22 mouse cellular contexts compared by ENCODE assay signal in the genomic region with DNA sequence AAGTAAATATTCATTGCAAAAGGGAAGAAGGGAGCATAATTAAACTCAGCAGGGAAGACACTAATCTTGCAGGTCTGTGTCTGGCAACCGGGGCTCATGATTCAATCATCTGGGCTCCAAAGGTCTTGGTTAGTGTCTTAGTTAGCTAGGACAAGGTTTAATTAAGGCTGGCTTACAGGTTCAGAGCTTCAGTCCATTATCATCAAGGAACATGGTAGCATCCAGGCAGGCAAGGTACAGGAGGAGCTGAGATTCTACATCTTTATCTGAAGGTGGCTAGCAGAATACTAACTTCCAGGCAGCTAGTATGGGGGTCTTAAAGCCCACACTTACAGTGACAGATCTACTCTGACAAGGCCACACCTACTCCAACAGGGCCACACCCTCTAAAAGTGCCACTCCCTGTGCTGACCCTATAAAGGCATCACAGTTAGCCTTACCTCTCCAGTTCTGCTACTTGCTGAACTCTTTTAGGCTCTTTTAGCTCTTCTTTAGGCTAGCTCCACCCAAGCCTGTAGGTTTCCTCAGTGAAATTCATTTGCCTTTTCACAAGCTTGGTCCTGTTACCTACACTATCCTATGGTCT.
DNase-seq lines count a peak whose midpoint lies in the region; ATAC-seq lines count a peak whose summit lies in the region.
"Had no signal": no experiment of that assay in that cellular context is flagged by ENCODE, and none has a peak within 500 bp of the region (broad histone marks: within the 10 kb centered on the region; RNA-seq: fewer than 3 reads in every experiment).

No protein-coding gene starts in this region.

- no peak for DNase-seq in heart, adult 11 months
- no peak for DNase-seq in gastrocnemius, postnatal 4 days (ENCODE audit: low spot score in 2 of 2)
- DNase-seq in adrenal gland, adult (ENCODE audit: inconsistent age in 2 of 2, low spot score in 1 of 2) = no peak
- DNase-seq: adrenal gland, adult 8-10 months; adrenal gland, postnatal 36 days; cerebellum, adult 11 months; cerebellum, adult 8-10 months; cerebellum, postnatal 14 days; embryo, embryonic 11 days; gastrocnemius, postnatal 10 days; heart, postnatal 14 days had no signal

- H3K4me1 ChIP-seq in heart, embryonic 12.5 days (replicated peaks) = peaks cover 6% of the 10 kb centered on the region
- peaks cover 32% of the 10 kb centered on the region for H3K4me1 ChIP-seq in liver, embryonic 12.5 days
- H3K4me1 ChIP-seq in liver, embryonic 16.5 days (ENCODE audit: control insufficient read depth, low read depth, low read length) = peaks cover 10% of the 10 kb centered on the region
- H3K4me1 ChIP-seq: embryonic facial prominence, embryonic 15.5 days; forebrain, embryonic 15.5 days; heart, embryonic 15.5 days; hindbrain, embryonic 15.5 days had no signal

- H3K4me3 ChIP-seq in heart, embryonic 12.5 days = no peak overlapping the region
- H3K4me3 ChIP-seq in liver, embryonic 12.5 days = no peak overlapping the region
- H3K4me3 ChIP-seq in liver, embryonic 16.5 days (ENCODE audit: low read depth, low read length) = no peak overlapping the region
- H3K4me3 ChIP-seq: embryonic facial prominence, embryonic 15.5 days; erythroblast, embryonic 14.5 days; forebrain, embryonic 15.5 days; heart, embryonic 15.5 days; hindbrain, embryonic 15.5 days had no signal

- ATAC-seq in heart, embryonic 12.5 days (ENCODE audit: insufficient number of reproducible peaks, low FRiP score) = peak; percentile 83
- ATAC-seq in erythroid progenitor cell, adult 5-6 weeks (replicated peaks; ENCODE audit: low FRiP score, poor library complexity, severe bottlenecking) = 0 out of 2 replicates have a peak, but pooled peaks have one; percentile 39
- ATAC-seq in liver, embryonic 12.5 days = peak; percentile 73
- ATAC-seq in liver, embryonic 16.5 days (ENCODE audit: low read depth) = peak; percentile 69
- ATAC-seq: forebrain, embryonic 15.5 days; inflammation-experienced regulatory T-cells, adult 6 months; Patski had no signal

- no peak overlapping the region for H3K9ac ChIP-seq in heart, embryonic 12.5 days
- H3K9ac ChIP-seq in liver, embryonic 12.5 days = 0 out of 2 replicates have a peak overlapping the region, but pooled peaks have one; percentile 22
- no peak overlapping the region for H3K9ac ChIP-seq in liver, embryonic 16.5 days (ENCODE audit: low read depth, low read length)
- H3K9ac ChIP-seq: embryonic facial prominence, embryonic 15.5 days; forebrain, embryonic 15.5 days; heart, embryonic 15.5 days; hindbrain, embryonic 15.5 days had no signal

- H3K27ac ChIP-seq in heart, embryonic 12.5 days (ENCODE audit: poor library complexity, severe bottlenecking) = no peak overlapping the region
- peak overlapping the region; percentile 91 for H3K27ac ChIP-seq in liver, embryonic 12.5 days
- H3K27ac ChIP-seq in liver, embryonic 16.5 days (ENCODE audit: low read length) = peak overlapping the region; percentile 86
- H3K27ac ChIP-seq: embryonic facial prominence, embryonic 15.5 days; forebrain, embryonic 15.5 days; heart, embryonic 15.5 days; hindbrain, embryonic 15.5 days had no signal

- no peak overlapping the region for H3K4me2 ChIP-seq in heart, embryonic 12.5 days
- H3K4me2 ChIP-seq in liver, embryonic 12.5 days = 0 out of 2 replicates have a peak overlapping the region, but pooled peaks have one; percentile 1
- 0 out of 2 replicates have a peak overlapping the region, but pooled peaks have one; percentile 15 for H3K4me2 ChIP-seq in liver, embryonic 16.5 days (ENCODE audit: low read depth, low read length)
- H3K4me2 ChIP-seq: embryonic facial prominence, embryonic 15.5 days; forebrain, embryonic 15.5 days; heart, embryonic 15.5 days; hindbrain, embryonic 15.5 days had no signal

- WGBS in heart, embryonic 12.5 days = 63% methylated on average over 1 of the region's 1 CpGs
- WGBS in liver, embryonic 12.5 days (ENCODE audit: insufficient replicate concordance) = 51% methylated on average over 1 of the region's 1 CpGs
- WGBS in liver, embryonic 16.5 days (ENCODE audit: insufficient replicate concordance) = 56% methylated on average over 1 of the region's 1 CpGs

- H3K9me3 ChIP-seq in heart, embryonic 12.5 days (replicated peaks) = peaks cover 3% of the 10 kb centered on the region
- H3K9me3 ChIP-seq in liver, embryonic 12.5 days (replicated peaks) = no peaks in the 10 kb centered on the region
- no peaks in the 10 kb centered on the region for H3K9me3 ChIP-seq in liver, embryonic 16.5 days (replicated peaks; ENCODE audit: control insufficient read depth, low read length)
- H3K9me3 ChIP-seq: embryonic facial prominence, embryonic 15.5 days; forebrain, embryonic 15.5 days; heart, embryonic 15.5 days; hindbrain, embryonic 15.5 days had no signal

- H3K36me3 ChIP-seq in heart, embryonic 12.5 days = no peaks in the 10 kb centered on the region
- no peaks in the 10 kb centered on the region for H3K36me3 ChIP-seq in liver, embryonic 12.5 days
- H3K36me3 ChIP-seq in liver, embryonic 16.5 days (ENCODE audit: control insufficient read depth, insufficient read depth) = no peaks in the 10 kb centered on the region
- H3K36me3 ChIP-seq: embryonic facial prominence, embryonic 15.5 days; forebrain, embryonic 15.5 days; heart, embryonic 15.5 days; hindbrain, embryonic 15.5 days had no signal

- H3K27me3 ChIP-seq in heart, embryonic 12.5 days (replicated peaks) = no peaks in the 10 kb centered on the region
- H3K27me3 ChIP-seq in liver, embryonic 12.5 days (replicated peaks) = no peaks in the 10 kb centered on the region
- no peaks in the 10 kb centered on the region for H3K27me3 ChIP-seq in liver, embryonic 16.5 days (ENCODE audit: control insufficient read depth, insufficient read depth, low read depth, low read length)
- H3K27me3 ChIP-seq: embryonic facial prominence, embryonic 15.5 days; forebrain, embryonic 15.5 days; heart, embryonic 15.5 days; hindbrain, embryonic 15.5 days; Patski had no signal
